Mouse (Mus musculus): ENCODE results near the gene Dnmbp.

Dnmbp gene

DNA sequence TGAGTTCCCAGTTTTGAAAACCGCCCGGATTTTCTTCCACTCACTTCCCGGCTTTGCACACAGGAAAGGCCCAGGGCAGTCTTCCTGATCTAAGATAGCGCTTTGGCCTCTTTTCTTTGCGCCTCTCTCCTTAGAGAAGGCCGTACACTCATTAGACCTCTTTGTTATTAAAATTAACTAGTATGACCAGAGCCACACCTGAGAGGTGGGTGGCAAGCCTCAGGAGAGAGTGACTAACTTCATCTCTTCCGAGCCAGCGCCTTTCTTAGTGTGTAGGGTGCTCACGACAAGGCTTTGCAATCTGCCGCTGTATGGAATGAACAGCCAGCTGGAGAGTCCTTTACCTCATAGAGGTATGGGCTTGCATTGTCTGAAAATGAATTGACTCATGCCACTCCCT, 136.1 kb downstream of the Dnmbp start:
- no peak for DNase-seq (ENCODE audit: low read depth, low spot score)

- no peak for DNase-seq (ENCODE audit: low read depth, low spot score)
These were observed 138.5 kb downstream of the Dnmbp start for GRCm38 (mm10) chr19:43801427-43802051.

- DNase-seq (ENCODE audit: low read depth, low spot score) = no peak
These were observed 142.8 kb downstream of the Dnmbp start for GRCm38 (mm10) chr19:43797216-43797615.
